Mouse (Mus musculus): ENCODE data around the gene Zmynd8.
"Not testable (repeated sequence)": the region's sequence is repeated elsewhere in the genome, so short reads cannot be mapped to it uniquely, and the experiment has no call there.

The Zmynd8 gene

GRCm38 (mm10) chr2:165825964-165826712 lies 72.7 kb downstream of the Zmynd8 start:
- peak; percentile 70 for DNase-seq

GRCm38 (mm10) chr2:165825261-165825900 lies 73.4 kb downstream of the Zmynd8 start:
- DNase-seq: no peak

GRCm38 (mm10) chr2:165824826-165825225 lies 74.0 kb downstream of the Zmynd8 start:
- peak; percentile 20 for DNase-seq

GRCm38 (mm10) chr2:165822478-165822877 lies 76.3 kb downstream of the Zmynd8 start:
- no peak for DNase-seq

- DNase-seq: no peak
These were observed 77.1 kb downstream of the Zmynd8 start for GRCm38 (mm10) chr2:165821671-165822070.

- no peak for DNase-seq
These were observed 78.2 kb downstream of the Zmynd8 start for GRCm38 (mm10) chr2:165820504-165821095.

- no peak for DNase-seq
These were observed 78.7 kb downstream of the Zmynd8 start for GRCm38 (mm10) chr2:165820073-165820472.

- peak; percentile 82 for DNase-seq
These were observed 79.5 kb downstream of the Zmynd8 start for GRCm38 (mm10) chr2:165818985-165819948.

GRCm38 (mm10) chr2:165818570-165818969 lies 80.2 kb downstream of the Zmynd8 start:
- DNase-seq: no peak

- no peak for DNase-seq
These were observed 81.4 kb downstream of the Zmynd8 start for GRCm38 (mm10) chr2:165817437-165817836.

- no peak for DNase-seq
These were observed 83.5 kb downstream of the Zmynd8 start for GRCm38 (mm10) chr2:165815103-165815880.

GRCm38 (mm10) chr2:165812889-165813288 lies 85.9 kb downstream of the Zmynd8 start:
- DNase-seq: no peak

GRCm38 (mm10) chr2:165811536-165811935 lies 87.3 kb downstream of the Zmynd8 start:
- DNase-seq: peak; percentile 59

GRCm38 (mm10) chr2:165809901-165810477 lies 88.8 kb downstream of the Zmynd8 start:
- DNase-seq: no peak

GRCm38 (mm10) chr2:165809091-165809490 lies 89.7 kb downstream of the Zmynd8 start:
- DNase-seq: no peak

GRCm38 (mm10) chr2:165808179-165808975 lies 90.4 kb downstream of the Zmynd8 start:
- DNase-seq: no peak

- not testable (repeated sequence) for DNase-seq
These were observed 98.6 kb downstream of the Zmynd8 start for GRCm38 (mm10) chr2:165800174-165800573.

- DNase-seq: no peak
These were observed 100.9 kb downstream of the Zmynd8 start for GRCm38 (mm10) chr2:165797876-165798275.

GRCm38 (mm10) chr2:165793283-165793638 lies 105.6 kb downstream of the Zmynd8 start:
- DNase-seq: no peak

GRCm38 (mm10) chr2:165792431-165793282 lies 106.2 kb downstream of the Zmynd8 start:
- no peak for DNase-seq
